Mouse (Mus musculus) right cerebral cortex, postnatal 4 days (tissue): Measurements from ENCODE around the gene U2surp.

Experiments
- DNase-seq: peaks from one replicate; pipeline ENCODE4 v3.0.0-alpha.2; 2022

The U2surp gene

GRCm38 (mm10) chr9:95451931-95452330 is 59.9 kb downstream of the U2surp start:
- no peak for DNase-seq

- DNase-seq: no peak
These were observed 61.2 kb downstream of the U2surp start for GRCm38 (mm10) chr9:95450586-95450985.

- peak; percentile 61 for DNase-seq
These were observed 69.5 kb downstream of the U2surp start for GRCm38 (mm10) chr9:95442321-95442731.

- no peak for DNase-seq
These were observed 73.9 kb downstream of the U2surp start for GRCm38 (mm10) chr9:95437883-95438282.

GRCm38 (mm10) chr9:95436294-95436613 is 75.5 kb downstream of the U2surp start:
- DNase-seq: no peak

- DNase-seq: no peak
These were observed 76.1 kb downstream of the U2surp start for GRCm38 (mm10) chr9:95435506-95436293.

GRCm38 (mm10) chr9:95428277-95428676 is 83.5 kb downstream of the U2surp start:
- DNase-seq: no peak

GRCm38 (mm10) chr9:95413911-95414310 is 97.9 kb downstream of the U2surp start:
- no peak for DNase-seq

GRCm38 (mm10) chr9:95412047-95412446 is 99.7 kb downstream of the U2surp start:
- no peak for DNase-seq

- peak; percentile 19 for DNase-seq
These were observed 104.1 kb downstream of the U2surp start for GRCm38 (mm10) chr9:95407586-95408220.
